Mouse (Mus musculus): ENCODE data around the gene Moap1.

The Moap1 gene

DNA sequence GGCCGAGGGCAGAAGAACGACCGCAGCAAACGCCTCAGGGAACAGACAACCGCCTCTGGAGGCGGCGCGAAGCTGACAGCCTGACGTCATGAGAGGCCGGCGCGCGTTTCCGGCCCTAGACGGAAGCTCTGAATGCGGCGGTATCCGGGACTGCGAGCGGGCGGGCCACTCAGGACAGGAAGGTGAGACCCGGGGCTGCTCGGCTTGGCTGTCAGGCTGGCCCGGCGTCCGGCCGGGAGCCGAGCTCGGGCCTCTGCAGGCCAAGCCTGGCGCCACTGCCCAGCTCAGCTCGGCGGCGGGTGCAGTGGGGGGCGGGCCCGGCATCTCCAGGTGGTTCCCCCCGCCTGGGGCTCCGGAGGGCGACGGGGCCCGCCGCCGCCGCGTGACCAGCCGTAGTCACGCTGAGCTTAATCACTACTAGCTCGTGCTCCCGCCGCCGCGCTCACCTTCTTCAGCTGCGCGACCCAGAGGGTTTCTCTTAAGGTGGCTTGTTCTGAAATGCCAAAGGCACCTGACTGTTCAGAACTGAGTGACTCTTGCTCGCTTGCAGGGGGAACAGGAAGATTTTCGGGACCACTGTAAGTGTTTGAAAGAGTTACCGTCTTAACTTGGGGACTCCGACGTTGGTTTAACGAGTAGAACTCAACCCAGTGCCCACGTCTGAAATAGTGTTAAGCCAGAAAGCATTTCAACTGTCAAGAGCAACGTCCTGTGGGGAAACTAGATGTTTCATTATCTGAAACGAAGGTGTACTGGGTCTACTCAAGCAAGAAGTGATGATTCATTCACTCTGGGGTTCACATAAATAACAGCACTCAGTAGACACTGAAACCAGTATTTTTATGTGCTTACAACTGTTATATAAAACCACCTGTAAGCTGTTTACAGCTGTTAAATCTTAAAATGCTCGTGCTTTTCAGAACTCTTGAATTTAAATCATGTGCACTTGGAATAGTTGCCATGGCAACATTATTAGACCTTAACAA, at the start of gene Moap1, which contains the start of gene Tmem251:
Gene Moap1, minus strand, starts transcription at position 73 of the 986 bp plus-strand sequence.
Gene Tmem251, plus strand, starts transcription at position 174 of the 986 bp plus-strand sequence.
- DNase-seq = peak; percentile 91

DNA sequence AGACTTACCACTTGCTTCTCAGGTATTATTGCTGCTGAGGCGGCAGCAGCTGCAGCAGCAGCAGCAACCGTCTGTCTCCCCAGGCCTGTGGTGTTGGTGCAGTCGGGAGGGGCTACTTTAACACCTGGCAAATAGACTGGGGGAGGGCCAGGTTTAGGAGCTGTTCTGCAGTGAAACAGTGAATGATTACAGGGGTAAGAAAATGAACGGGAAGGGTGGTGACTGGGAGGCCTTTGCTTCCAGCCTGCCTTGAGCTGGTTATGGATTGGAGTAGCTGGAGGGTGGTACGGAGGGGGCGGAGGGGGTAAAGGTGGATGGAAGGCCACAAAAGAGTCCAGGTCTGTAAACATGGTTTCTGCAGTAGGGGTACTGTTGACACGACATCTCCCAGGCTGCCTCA, 44.5 kb upstream of the Moap1 start:
- DNase-seq = no peak

GRCm38 (mm10) chr12:102785593-102785985, 42.1 kb upstream of the Moap1 start:
- no peak for DNase-seq

- no peak for DNase-seq
These were observed 41.6 kb upstream of the Moap1 start for GRCm38 (mm10) chr12:102784899-102785592.

DNA sequence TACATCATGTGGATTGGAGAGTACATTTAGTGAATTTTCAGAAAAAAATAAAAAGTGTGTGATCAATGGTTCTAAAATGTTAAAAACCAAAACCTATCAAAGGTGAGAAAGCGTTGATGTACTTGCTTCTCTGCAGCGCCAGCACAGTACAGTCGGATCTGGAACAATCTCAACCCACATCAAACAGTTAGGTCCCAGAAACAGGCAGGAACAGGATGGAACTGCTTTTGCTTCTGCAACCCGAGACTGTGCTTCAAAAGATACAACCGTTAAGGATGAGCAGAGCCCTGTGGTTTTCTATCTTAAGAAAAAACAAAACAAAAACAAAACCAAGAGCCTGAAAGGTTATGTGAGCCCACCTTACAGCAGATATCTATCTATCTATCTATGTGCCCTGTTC, 39.4 kb upstream of the Moap1 start:
- DNase-seq = no peak

DNA sequence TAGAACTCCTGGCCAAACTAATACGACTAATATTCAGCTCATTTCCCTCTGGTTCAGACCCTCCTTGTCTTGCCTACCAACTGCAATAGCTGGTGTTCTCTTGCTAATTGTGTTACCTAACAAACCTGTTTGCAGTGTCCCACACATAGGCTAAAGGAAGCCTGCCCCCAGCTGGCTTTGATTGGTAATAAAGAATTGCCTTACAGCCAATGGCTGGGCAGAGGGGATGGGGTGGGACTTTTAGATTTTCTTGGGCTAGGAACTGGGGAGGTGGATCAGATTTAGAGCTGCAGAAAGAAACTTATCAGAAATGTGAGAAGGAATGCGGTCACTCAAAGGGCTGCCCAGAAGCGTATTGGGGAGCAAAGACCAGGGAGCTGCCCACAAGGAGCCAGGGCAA, 36.0 kb upstream of the Moap1 start:
- DNase-seq = peak; percentile 18

DNA sequence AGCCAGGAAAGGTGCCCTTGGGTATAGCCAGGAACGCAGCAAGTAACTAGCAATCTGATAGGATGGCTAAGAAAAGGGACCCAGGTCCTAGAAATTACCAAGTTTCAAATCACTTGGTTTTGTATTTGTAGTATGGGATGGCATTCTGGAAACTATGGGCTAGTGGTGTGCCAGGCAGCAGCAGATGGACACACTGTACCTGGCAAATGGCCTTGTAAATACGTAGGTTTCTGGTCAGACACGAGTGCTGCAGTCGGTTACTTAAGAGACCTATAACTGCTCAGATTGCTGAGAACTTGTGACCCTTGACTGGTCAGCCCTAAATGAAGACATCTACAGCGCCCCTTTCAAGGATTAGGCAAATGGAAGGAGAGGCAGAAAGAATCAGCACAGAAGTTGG, 34.7 kb upstream of the Moap1 start:
- no peak for DNase-seq

- no peak for DNase-seq
These were observed 32.6 kb upstream of the Moap1 start for GRCm38 (mm10) chr12:102776035-102776434.

DNA sequence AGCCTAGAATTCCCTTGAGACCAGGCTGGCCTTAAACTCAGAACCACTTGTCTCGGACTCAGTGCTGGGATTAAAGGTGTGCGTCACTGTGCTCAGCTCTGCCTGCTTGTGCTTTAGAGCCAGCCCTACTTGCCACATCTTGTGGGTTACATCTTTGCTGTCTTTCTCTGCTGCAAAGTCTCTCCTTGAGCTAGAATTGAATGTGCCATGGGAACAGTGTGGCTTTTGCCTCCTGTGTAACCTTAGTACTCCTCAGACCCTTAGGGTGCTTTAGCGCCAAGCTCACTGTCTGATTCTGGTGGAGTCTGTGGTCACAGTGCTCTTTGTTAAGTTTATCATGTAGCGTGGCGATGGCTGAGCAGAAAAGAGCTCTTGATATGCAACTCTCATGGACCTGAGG, 29.2 kb upstream of the Moap1 start:
- DNase-seq = no peak

- DNase-seq = no peak
These were observed 28.1 kb upstream of the Moap1 start for GRCm38 (mm10) chr12:102771601-102772000.

- DNase-seq = no peak
These were observed 25.5 kb upstream of the Moap1 start for GRCm38 (mm10) chr12:102769000-102769399.

DNA sequence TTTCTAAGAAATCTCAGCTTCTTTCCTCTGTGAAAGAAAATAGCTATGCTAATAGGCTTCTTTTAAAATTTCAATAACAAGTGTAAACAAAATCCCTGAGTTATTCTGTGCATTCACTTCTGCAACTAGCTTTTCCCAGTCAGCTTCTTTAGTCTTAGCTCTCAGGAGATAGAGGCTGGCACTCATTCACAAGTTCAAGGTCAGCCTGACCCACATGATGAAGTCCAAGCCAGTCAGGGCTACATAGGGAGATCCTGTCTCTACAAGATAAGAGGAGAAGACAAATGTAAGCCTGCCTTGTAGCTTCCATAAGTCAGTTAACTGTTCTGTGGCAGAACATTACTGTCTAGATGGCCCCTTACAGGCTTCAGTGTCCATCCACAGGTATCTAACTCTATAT, 20.2 kb upstream of the Moap1 start:
- no peak for DNase-seq

DNA sequence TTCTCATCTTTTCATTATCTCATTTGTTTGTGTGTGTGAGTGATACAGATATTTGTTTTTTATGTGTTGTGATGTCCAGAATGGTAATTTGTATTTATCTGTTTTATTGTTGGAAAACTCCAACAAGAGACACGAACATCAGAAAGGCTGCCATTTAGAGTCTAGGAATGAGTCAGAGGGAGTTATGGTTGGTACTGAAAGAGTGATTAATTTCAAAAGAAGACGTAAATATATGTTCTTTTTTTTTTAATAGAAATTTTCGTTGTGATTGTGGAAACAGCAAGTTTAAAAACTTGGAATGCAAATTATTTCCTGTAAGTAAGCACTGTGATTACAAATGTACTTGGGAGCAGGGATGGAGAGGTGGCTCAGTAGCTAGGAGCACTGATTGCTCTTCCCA, 18.2 kb upstream of the Moap1 start:
- DNase-seq = no peak

DNA sequence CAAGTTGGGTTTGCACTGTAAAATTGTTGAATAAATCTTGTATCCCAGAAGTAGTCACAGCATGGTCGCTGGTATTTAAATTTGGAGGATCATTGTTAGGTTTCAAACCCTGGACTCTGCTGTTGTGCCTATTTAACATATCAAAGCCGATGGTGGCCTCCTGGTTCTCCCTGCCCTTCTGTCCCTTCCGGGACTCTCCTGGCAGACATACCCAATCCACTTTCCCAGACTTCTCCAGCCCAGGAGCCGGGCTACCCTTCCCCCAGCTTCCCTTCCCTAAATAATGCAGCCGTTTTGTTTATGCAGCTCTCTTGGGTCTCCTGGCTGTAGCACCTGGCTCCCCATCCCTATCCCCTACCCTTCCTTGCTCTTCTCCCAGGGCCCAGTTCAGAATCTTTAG, 15.5 kb upstream of the Moap1 start:
- no peak for DNase-seq

DNA sequence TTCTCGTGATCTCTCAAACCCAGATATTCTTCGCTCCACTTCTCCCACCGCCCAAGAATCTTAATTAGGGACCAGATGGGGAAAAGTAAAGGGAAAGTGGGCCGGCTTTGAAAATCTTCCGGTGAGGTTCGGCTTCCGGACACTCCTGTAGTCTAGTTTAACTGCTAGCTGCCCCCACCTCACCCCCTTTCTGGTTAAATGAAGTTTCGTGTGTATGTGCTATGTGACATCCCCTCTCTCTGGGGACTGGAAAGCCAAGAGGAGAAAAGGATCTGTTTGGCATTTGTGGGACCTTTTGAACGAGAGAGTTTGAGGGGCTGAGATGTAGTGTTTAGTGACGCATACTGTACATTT, 14.9 kb upstream of the Moap1 start, which contains the start of gene Gm20604:
Gene Gm20604, minus strand, starts transcription at position 270 of the 354 bp plus-strand sequence.
- DNase-seq = no peak

DNA sequence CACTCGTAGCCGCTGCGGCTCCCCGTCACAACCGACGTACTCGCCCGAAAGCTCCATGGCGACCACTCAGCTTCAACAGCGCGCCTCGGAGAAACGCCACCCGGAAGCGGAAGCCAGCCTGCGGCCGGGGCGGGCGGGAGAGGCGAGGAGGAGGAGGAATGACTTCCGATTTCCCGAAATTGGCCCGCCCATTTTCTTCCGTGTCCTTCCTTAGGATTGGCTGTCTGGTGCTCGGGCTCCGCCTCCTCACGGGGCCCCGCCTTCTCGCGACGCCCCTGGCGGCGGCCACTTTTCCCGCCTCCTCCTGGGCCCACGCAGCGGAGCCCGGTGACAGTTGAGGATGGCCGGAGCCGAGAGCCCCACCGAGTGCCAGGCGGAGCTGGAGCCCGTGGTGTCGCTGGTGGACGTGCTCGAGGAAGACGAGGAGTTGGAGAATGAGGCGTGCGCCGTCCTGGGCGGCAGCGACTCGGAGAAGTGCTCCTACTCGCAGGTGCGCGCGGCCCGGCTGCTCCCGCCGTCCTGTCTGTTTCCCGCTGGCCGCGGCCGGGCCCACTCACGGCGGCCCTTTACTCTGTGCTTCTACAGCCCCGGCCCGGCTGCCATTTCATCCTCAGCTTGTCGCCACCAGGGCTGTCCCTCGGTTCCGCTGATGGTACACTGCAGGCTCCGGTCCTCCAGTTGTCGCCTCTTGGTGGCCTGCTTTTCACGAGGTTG, 14.4 kb upstream of the Moap1 start, which contains the start of the genes Gm28051, Gon7 and Ubr7:
Gene Gm28051, minus strand, starts transcription at position 77 of the 714 bp plus-strand sequence.
Gene Gon7, minus strand, starts transcription at position 115 of the 714 bp plus-strand sequence.
Gene Ubr7, plus strand, starts transcription at position 279 of the 714 bp plus-strand sequence.
- peak; percentile 97 for DNase-seq

GRCm38 (mm10) chr12:102757055-102757688, 13.7 kb upstream of the Moap1 start:
- peak; percentile 88 for DNase-seq

GRCm38 (mm10) chr12:102756304-102756703, 12.8 kb upstream of the Moap1 start:
- peak; percentile 29 for DNase-seq

GRCm38 (mm10) chr12:102748256-102748655, 4.8 kb upstream of the Moap1 start:
- no peak for DNase-seq

- DNase-seq = no peak
These were observed 1.4 kb upstream of the Moap1 start for GRCm38 (mm10) chr12:102744839-102745238.

DNA sequence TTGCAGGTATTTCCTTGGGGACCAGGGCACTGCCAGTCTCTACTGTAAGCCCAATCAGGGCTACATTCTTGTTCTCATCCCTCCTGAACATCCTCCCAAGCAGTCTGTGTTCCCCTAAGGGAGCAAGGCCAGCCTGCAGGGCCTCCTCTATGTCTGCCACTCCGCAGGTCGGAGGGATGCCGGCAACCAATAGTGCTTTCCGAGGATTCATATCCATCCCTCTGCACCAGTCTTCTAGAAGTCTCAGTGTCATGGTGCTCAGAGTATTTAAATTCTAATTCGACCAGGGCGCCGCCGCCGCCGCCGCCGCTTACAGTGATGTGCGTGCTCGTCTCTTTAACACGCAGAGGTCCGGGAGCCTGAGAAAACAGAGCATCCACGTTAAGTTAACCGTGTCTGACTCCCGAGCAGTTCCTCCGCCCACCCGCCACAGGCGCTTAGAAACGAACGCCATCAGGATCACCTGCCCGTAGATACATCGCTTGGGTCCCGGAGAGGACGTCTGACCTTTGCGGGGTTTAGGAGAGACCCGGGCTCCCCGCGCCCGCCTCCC, 349 bp downstream of the Moap1 start:
- no peak for DNase-seq

- no peak for DNase-seq
These were observed 1.4 kb downstream of the Moap1 start for GRCm38 (mm10) chr12:102742056-102742455.
